Mouse (Mus musculus) mature B cell (primary cell): ENCODE results near the gene Bmt2.

Experiments used
- in situ Hi-C: fragments of 300-500 bp; cut with MboI; formaldehyde crosslinking; loops from 2 replicates; pipeline ENCODE4 v1.14.3; 2019

The Bmt2 gene

DNA sequence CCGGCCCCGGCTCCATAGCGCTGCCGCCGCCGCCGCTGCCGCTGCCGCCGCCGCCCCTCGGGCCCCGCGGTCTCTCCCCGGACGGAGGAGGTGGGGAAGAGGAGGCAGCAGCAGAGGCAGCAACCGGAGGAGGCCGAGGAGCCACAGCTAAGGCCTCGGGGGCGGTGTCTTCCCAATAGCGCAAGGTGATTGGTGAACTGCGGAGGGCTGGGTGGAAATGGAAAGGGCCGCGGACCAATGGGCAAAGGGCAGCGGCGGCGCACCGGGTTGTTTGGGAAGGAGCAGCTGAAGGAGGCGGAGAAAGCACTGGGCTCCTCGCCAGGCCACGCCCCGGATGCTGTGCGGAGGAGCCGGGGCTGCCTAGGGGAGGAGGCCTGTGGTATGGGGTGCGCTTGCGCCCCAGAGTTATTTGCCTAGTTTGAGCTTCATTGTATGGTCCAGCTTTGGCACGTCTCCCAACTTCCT is at the start of gene Bmt2:
Gene Bmt2 (minus strand): TSS at position 149 of the 465 bp plus-strand sequence.
- in situ Hi-C loops = no loop called here

GRCm38 (mm10) chr6:13722166-13722565 is 44.4 kb upstream of the Bmt2 start:
- in situ Hi-C loops = no loop called here

DNA sequence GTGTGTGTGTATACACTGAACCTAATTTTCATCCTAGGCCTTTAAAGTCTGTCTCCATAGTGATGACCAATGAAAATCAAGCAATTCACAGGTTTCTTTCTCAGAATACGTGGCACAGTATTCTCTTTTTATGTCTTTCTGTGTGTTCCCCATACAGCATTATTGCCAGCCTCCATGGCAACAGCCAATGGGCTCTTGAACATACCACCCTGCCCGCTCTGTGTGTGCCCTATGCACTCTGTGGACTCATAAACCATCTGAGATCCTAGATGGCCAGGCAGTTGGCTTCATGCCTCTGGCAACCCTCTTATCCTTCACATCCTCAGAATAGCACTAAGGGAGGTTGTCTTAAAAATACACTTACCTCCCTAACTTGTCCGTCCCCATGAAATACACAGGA is 37.1 kb upstream of the Bmt2 start:
- in situ Hi-C loops = no loop called here

DNA sequence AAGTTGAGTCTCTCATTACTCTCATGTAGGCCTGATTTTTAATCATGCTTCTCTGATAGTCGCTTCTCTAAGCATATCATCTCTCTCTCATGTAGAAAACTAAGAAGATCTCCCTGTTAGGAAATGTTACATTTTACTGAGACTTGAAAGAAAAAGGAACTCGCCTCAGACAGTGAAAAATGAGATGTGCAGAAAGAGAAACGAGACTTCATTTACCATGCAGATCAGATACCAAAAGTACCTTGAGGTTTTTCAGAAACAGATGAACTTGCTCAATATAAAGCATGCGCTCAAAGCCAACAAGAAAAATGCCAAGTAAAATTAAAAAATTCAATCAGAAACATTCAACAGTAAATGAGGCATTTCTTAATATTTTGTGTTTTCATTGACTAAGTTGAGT is 19.1 kb upstream of the Bmt2 start:
- in situ Hi-C loops = no loop called here

DNA sequence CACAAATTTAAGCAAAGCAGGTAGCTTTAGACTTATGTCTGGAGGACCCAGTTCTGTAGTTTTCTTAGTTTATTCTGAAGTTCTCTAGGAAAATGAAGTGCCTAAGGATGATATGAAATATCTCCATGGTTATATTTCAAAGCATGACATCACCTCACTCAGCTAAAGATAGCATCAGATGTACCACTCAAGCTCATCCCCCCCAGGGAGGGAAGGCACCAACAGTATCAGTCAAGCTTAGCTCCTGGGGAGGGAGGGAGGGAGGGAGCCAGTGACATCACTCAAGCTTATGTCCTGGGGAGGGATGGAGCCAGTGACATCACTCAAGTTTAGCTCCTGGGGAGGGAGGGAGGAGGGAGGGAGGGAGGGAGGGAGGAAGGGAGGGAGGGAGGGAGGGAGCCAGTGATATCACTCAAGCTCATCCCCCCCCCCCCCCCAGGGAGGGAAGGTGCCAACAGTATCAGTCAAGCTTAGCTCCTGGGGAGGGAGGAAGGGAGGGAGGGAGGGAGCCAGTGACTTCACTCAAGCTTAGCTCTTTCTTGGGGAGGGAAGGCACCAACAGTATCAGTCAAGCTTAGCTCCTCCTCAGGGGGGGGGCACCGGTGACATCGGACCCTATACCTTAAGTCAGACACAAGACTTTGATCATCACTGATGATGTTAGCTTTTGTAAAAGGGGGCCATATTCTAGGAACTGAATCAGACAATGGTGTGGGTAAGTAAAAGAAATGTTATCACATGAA is 17.5 kb upstream of the Bmt2 start:
- in situ Hi-C loops = no loop called here

- in situ Hi-C loops = no loop called here
These were observed 14.0 kb upstream of the Bmt2 start for GRCm38 (mm10) chr6:13691657-13692294.

DNA sequence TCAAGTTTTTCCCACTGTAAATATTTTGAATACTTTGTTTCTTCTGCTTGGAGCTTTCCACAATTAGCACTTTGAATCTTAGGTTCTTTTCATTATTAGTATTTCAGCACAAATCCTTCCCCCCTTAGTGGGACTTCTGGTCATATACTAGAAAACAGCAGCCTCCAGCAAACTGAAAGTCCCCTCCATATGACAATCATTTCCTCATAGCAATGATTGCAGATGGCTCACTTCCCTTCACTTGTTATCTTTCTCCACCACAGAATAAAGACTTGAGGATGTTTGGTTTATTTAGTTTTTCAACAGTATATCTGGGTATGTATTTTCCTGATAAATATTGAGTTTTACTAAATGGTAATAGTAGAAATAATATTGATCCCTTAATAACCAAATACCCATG is 12.6 kb upstream of the Bmt2 start:
- in situ Hi-C loops = no loop called here

DNA sequence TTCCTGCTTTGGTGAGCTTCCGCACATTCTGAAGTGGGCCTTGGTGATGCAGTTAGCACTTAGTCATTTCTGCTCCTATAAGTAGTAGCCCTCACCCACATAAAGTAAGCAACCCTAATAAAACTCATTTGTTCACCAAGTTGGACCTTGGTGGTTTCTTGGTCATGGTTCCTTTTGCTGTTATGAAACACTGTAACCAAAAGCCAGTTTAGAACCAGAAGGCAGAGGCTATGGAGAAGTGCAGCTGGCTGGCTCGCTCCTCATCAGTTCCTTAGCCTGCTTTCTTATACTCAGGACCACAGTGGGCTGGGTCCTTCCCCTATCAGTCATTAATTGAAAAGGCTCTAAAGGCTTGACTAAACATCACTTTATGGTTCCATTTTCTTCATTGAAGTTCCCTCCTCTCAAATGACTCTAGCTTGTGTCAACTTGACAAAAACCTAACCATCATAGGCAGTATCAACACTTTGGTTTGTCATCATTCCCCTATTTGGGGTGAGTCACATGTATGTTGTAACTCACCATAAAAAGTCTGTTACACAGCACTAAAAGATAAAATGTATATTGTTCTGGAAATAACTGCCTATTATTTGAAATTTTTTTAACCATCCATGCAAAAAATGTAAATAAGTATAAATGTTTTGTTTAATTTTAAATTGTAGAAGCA is 6.3 kb upstream of the Bmt2 start:
- in situ Hi-C loops = no loop called here

DNA sequence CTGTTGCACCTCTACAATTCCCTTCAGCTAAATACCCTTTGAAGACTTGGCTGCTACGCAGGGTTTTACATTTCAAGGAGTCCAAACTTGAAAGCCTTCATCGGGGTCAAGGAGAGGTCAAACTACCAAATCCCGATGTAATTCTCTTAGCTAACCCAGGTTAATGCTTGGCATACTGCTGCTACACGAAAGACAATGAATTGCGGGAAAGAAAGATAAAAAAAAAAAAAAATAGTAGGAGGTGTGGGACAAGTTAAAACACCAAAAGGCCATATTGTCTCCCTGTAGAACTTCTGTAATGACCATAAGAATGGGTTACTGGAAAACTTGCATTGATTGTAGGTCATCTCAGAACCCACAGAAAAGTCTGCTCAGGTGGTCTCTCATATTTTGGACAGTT is 583 bp upstream of the Bmt2 start:
- in situ Hi-C loops = no loop called here

GRCm38 (mm10) chr6:13677141-13677761 is 515 bp downstream of the Bmt2 start:
- in situ Hi-C loops = no loop called here

DNA sequence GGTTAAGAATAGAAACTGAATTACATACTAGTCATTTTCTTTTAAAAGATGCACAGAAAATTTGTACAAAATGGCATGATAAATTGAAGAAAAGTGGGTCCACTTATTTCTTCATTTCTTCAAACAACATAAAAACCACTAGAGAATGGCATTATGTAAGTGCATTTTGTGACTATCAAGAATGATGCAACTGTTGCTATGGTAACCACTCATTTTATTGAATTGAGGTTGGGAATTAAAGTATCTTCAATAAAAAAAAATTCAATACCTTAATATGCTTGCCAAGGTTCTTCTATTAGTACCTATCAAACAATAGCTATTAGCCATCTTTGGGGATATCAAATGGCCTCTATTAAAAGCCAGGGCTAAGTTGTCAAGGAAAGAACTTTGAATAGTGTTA is 1.6 kb downstream of the Bmt2 start:
- in situ Hi-C loops = no loop called here

DNA sequence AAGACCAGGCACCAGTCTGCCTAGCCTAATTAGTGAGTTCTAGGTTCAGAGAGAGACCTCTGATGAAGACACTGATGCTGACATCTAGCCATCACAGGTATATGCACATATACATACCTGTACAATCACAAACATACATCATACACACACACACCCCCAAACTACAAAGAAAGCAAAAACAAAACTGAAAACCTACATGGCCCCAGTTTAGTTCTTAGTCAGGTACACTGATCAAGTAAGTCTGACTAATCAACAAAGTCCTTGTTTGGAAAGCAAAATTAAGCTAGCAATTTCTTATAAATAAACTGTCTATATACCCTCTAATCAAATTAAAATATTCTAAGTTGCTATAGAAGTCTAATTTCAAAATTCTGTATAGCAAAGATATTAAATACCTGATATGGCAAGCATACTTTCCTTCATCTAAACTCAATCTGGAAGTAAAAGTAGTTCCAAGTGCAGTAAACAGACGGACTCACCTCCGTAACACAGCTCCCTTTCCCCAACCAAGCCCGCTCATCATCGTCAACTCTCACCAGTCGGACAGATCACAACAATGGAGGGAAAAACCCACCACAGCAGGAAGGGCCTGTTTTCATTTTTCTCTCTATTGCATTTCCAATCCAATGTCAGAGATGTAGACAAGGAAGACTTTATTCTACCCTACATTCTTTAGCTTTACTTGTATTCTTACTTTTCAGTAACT is 3.0 kb downstream of the Bmt2 start:
- in situ Hi-C loops = no loop called here

DNA sequence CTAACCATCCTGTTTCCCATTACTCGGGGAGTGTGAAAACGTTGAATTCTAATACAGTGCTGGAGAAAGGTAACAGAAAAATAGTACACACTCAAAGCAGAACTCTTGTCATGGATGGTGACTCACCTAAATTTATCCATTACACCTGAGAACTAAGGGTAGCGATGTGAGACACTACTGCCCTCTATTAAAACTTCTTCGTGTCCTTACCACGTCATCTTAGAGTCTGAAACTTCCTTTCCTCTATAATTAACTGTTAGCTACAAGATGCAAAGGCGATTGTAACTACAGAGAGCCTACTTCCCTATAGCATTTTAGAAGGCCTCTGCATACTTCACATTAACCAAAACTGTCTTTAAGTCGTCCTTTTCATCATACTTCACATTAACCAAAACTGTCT is 12.1 kb downstream of the Bmt2 start:
- in situ Hi-C loops = no loop called here

DNA sequence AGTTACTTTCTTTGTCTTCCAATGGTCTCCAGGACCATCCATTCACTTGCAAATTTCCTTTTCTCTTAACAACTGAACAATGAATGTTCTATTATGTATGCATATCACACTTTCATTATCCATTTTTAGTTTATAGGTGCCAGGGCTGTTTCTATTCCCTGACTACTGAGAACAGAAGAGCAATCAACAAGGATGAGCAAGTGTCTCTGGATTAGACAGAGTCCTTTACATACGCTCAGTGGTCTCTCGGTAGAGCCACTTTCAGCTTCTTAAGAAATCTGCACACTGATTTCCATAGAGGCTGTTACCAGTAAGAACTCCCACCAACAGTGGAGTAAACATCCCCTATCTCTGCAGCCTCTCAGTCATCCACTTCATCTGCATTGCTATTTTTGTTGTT is 19.8 kb downstream of the Bmt2 start:
- in situ Hi-C loops = no loop called here

DNA sequence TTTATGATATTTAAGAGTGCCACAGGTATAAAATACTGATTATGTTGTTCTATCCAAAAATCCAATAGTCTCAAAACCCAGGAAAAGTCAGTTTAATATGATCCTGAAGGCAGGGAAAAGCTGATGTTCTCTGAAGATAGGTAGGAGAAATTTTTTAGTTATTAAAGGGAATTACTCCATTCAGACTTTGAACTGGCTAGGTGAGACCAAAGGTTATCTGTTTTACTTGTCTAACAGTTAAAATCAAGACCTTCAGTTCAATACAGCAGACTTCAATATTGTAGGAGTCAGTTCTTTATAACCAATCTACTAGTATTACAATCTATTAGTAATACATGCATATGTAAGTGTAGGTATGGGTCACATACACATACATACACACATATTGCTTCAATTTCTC is 23.7 kb downstream of the Bmt2 start:
- in situ Hi-C loops = no loop called here

DNA sequence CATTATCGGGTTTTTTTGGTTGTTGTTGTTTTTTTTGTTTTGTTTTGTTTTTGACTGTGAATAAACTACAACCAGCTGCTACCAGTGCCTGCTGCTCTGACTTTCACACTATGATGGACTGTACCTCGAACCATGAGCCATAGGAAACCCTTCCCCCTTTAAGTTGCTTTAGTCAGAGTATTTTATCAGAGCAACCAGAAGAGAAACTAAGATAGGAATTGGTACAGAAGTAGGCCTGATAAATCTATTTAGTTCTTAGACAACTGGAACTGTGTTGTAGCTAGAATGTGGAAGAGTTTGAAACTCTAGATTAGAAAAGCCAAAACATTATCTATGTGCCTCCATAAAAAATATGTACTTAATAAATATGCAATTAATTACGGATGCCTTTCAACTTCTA is 25.5 kb downstream of the Bmt2 start:
- in situ Hi-C loops = no loop called here

DNA sequence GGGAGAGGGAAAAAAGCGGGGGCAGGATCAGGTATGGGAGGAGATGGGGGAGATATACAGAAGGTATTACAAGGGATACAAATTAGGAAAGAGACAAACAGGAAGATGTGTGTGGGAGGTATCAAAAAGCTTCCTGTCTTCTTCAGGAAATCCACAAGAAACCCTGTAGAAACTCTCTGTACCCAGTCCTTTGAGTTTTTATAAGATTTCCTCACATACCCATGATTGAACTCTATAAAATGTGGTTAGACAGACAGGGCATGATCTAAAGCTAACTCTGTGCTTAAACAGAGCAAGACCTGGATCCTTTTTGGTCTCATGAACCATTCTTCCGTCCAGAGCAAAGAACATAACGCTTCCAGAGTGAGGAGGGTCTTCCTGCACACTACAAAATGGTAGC is 26.9 kb downstream of the Bmt2 start:
- in situ Hi-C loops = no loop called here

DNA sequence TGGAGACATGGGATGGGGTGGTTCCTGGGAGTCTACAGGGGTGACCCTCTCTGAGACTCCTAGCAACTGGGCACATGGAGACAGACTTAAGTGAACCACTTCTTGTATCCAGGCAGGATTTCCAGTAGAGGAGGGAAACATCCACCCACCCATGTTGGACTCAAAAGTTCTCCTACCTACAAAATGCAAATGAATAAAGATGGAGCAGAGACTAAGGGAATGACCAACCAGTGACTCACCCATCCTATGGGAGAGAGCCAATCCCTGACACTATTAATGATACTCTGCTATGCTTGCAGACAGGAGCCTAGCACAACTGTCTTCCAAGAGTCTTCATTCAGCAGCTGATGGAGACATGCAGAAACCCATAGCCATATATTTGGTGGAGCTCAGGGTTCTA is 29.5 kb downstream of the Bmt2 start:
- in situ Hi-C loops = no loop called here

DNA sequence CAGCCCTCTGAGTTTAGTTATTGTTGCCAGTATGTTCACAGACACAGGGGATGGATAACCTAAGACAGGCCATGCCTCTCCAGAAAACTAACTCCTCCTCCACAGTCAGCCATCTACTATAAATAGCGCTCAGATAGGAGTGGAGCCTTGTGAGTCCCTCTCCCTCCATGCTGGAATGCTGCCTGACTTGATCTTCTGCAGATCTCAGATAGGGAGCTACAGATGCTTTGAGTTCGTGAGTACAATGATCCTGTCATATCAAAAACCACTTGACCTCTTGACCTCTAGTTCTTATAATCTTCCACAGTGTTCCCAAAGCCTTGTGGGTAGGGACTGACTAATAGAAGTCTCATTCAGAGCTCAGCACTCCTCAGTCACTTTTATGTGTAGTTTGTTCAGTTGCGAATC is 41.2 kb downstream of the Bmt2 start:
- in situ Hi-C loops = no loop called here

DNA sequence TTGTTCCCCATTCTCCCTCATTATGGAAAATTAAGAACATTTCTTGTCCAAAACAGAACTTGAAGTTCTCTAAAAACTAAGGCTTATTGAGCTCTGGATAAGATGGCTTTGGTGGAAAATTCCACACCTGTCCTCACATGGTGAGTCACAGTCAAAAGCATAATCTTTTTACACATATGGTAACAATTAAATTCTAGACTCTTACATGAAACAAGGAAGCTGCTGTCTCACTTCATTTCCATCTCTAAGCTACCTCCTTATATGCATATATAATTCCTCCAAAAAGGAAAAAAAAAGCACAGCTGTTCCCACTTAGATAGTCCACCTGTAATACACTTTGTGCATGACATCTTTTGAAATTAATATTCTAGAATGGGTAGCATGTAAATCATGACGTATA is 45.2 kb downstream of the Bmt2 start:
- in situ Hi-C loops = no loop called here

- in situ Hi-C loops = no loop called here
These were observed 47.2 kb downstream of the Bmt2 start for GRCm38 (mm10) chr6:13630607-13631006.

GRCm38 (mm10) chr6:13619618-13620017 is 58.1 kb downstream of the Bmt2 start:
- in situ Hi-C loops = loop anchor here (25.0 kb wide), 1 partner anchor 243 kb away; the partner anchor contains the start of gene 2610001J05Rik
